Mouse (Mus musculus) limb, embryonic 12.5 days (tissue): Measurements from ENCODE around the gene Ttc13. TPM values are rescaled to one million over a fixed set of nuclear protein-coding genes. Genes with fewer than 3 reads are reported as not detected.

Experiments
- ATAC-seq: fragments of 200-750 bp; cut with Nextera tagmentation; 2 replicates; pipeline ENCODE4 v1.8.0; 2017; ENCODE audit warnings: low read depth, moderate TSS enrichment; ENCODE audit not compliant: insufficient number of reproducible peaks, insufficient read depth, low FRiP score, low TSS enrichment
- H3K27ac ChIP-seq: fragments of 300-500 bp; sonication (generic); 2 replicates; pipeline ENCODE4 v1.5.1; 2016; ENCODE audit warnings: mild to moderate bottlenecking, moderate library complexity
- H3K27me3 ChIP-seq: fragments of 300-500 bp; sonication (generic); 2 replicates; pipeline ENCODE4 v1.6.1; 2016; ENCODE audit warnings: mild to moderate bottlenecking, moderate library complexity
- H3K36me3 ChIP-seq: fragments of 300-500 bp; sonication (generic); 2 replicates; pipeline ENCODE4 v1.6.1; 2016; ENCODE audit warnings: mild to moderate bottlenecking, moderate library complexity
- H3K4me1 ChIP-seq: fragments of 300-500 bp; sonication (generic); replicated peaks from 2 replicates; pipeline ENCODE4 v1.6.1; 2016
- H3K4me2 ChIP-seq: fragments of 300-500 bp; sonication (generic); 2 replicates; pipeline ENCODE4 v1.6.1; 2016; ENCODE audit warnings: mild to moderate bottlenecking, moderate library complexity
- H3K4me3 ChIP-seq: fragments of 300-500 bp; sonication (generic); replicated peaks from 2 replicates; pipeline ENCODE4 v1.5.1; 2016; ENCODE audit warnings: mild to moderate bottlenecking
- H3K9ac ChIP-seq: fragments of 300-500 bp; sonication (generic); replicated peaks from 2 replicates; pipeline ENCODE4 v1.6.1; 2016; ENCODE audit warnings: mild to moderate bottlenecking, moderate library complexity
- H3K9me3 ChIP-seq: fragments of 300-500 bp; sonication (generic); 2 replicates; pipeline ENCODE4 v1.6.1; 2016; ENCODE audit warnings: mild to moderate bottlenecking, moderate library complexity
- WGBS: fragments of 180-500 bp; shearing (Covaris S2); methylation state at CpG from one replicate; pipeline ENCODE4 v1.1.7; 2016; 5-methylcytosine and 5-hydroxymethylcytosine counted together
- polyA plus RNA-seq: library from polyadenylated mRNA; unstranded; fragments of >200 nt; fragmentation: Nextera tagmentation; extraction: Ambion mirVana; gene quantifications from 2 replicates; pipeline ENCODE4 v1.2.1, GENCODE M21; 2016

The Ttc13 gene
- polyA plus RNA-seq, 1 experiment from 2014 or later, result 52.0 TPM

DNA sequence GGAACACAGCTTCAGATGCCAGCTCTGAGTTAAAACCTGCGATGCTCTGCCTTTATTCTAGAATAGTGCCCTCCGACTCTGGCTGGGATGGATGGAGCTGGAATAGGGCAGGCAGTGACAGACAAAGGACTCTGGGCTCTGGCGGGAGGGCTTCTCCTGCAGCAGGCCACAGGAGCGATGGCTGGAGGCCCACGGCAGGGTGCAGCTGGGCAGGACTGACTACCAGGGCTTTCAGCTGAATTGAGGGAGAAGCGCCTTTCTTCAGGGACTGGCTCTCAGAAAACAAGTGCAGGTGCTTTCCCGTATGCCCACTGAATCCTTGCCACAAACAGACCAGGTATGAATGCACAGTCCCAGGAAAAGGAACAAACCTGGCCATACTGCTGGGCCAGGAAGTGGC is 44.7 kb downstream of the Ttc13 start:
- Histone ChIP-seq H3K4me1 (no peaks in the 10 kb centered on the region), H3K36me3 (peaks cover 87% of the 10 kb centered on the region), H3K4me2 (no peak overlapping the region), H3K27me3 (no peaks in the 10 kb centered on the region), H3K9me3 (no peaks in the 10 kb centered on the region), H3K27ac (peak overlapping the region; percentile 74; the same call in 1 of the 2 replicates), H3K4me3 (no peak overlapping the region), H3K9ac (0 out of 2 replicates have a peak overlapping the region, but pooled peaks have one; percentile 13)
- 90% methylated on average over 7 of the region's 7 CpGs for WGBS
- ATAC-seq, result no peak

DNA sequence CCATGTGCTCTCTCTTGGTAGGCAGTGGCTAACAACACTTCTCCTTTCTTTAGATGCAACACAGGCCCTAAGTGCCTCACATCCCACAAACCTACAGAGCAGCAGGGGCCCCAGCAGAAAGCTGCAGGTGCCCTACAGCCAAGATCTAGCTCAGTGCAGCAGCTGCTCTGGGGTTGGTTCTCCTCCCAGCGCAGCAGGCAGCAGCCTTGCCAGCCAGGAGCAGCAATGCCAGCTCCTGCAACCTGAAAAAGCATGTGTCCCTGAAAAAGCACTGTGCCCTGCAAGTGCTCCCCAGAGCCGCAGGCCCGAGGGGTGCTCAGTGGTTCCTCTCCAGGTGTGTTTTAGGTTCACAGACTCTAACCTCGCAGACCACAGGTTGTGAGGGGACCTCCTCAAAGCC is 45.1 kb downstream of the Ttc13 start:
- H3K9ac ChIP-seq, result 0 out of 2 replicates have a peak overlapping the region, but pooled peaks have one; percentile 13
- H3K27ac ChIP-seq, result peak overlapping the region; percentile 74; the same call in 1 of the 2 replicates
- H3K36me3 ChIP-seq, result peaks cover 87% of the 10 kb centered on the region

DNA sequence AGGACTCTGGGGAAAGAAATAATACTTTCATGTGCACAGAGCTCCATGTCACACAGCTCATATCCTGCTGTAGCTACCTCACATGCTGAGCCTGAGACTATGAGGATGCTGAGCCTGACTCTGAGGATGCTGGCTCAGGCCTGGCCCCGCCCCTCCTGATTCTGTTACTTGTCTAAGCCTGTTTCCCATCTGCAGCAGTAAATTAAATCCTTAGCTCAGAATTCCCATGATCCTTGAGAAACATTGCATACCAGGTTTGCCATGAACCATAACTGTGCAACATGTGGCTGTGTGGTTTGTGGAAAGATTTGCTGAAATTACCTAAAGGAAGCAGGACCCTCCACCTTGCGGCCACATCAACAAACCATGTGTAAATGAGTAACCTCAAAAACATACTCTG is 49.4 kb downstream of the Ttc13 start:
- no peak overlapping the region for H3K4me2 ChIP-seq
- no peaks in the 10 kb centered on the region for H3K4me1 ChIP-seq
- H3K27me3 ChIP-seq, result no peaks in the 10 kb centered on the region
- no peak overlapping the region for H3K9ac ChIP-seq
- no peak for ATAC-seq
- peaks cover 62% of the 10 kb centered on the region for H3K36me3 ChIP-seq
- no peak overlapping the region for H3K4me3 ChIP-seq
- 80% methylated on average over 2 of the region's 2 CpGs for WGBS
- no peak overlapping the region for H3K27ac ChIP-seq
- no peaks in the 10 kb centered on the region for H3K9me3 ChIP-seq

More for the DNA sequence above, 45.1 kb downstream of the Ttc13 start:
- Histone ChIP-seq H3K4me2 (no peak overlapping the region), H3K27me3 (no peaks in the 10 kb centered on the region), H3K4me1 (no peaks in the 10 kb centered on the region), H3K4me3 (no peak overlapping the region), H3K9me3 (no peaks in the 10 kb centered on the region)
- 96% methylated on average over 4 of the region's 4 CpGs for WGBS
- no peak for ATAC-seq

DNA sequence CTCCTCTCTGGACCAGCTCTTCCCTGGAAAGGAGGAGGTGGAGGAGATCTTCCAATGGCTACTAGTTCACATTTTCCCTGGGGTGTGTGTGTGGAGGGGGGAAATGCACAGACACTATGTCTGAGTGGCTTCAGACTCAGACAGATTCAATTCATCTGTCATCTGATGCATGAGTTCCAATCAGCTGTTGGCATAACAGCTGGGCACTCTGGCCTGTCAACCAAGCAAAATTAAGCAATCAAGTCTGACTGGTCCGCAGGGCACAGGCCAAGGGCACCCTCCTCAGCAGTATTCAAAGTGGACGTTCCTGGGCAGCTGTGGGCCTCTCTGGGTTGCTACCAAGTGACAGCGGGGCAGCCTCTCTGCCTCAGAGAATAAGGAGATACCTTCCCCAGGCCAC is 53.0 kb downstream of the Ttc13 start:
- Histone ChIP-seq H3K9me3 (no peaks in the 10 kb centered on the region), H3K4me3 (no peak overlapping the region), H3K4me2 (no peak overlapping the region), H3K4me1 (peaks cover 2% of the 10 kb centered on the region; the same call in 1 of the 2 replicates), H3K9ac (no peak overlapping the region), H3K27me3 (no peaks in the 10 kb centered on the region), H3K36me3 (peaks cover 31% of the 10 kb centered on the region), H3K27ac (no peak overlapping the region)
- no peak for ATAC-seq
- 81% methylated on average over 3 of the region's 3 CpGs for WGBS

DNA sequence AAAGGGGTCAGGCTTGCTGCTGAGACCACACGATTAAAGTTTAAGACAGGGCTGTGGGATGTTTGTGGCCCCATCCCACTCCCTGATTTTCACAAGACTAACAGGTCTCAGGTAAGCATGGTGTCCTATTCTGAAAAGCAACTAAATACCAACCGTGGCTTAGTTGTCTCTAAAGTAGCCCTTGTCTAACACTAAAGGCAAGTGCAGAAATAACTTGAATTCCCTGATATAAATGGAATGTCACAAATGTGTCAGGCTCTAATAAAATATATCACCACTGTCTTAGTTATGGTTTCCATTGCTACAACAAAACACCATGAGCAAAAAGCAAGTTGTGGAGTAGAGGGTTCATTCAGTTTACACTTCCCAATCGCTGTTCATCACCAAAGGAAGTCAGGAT is 57.4 kb downstream of the Ttc13 start:
- Histone ChIP-seq H3K9me3 (no peaks in the 10 kb centered on the region), H3K27me3 (no peaks in the 10 kb centered on the region), H3K27ac (no peak overlapping the region), H3K4me3 (no peak overlapping the region), H3K9ac (no peak overlapping the region), H3K36me3 (peaks cover 2% of the 10 kb centered on the region; the same call in 1 of the 2 replicates), H3K4me1 (peaks cover 33% of the 10 kb centered on the region), H3K4me2 (no peak overlapping the region)
- 84% methylated on average over 3 of the region's 3 CpGs for WGBS
- ATAC-seq, result no peak

DNA sequence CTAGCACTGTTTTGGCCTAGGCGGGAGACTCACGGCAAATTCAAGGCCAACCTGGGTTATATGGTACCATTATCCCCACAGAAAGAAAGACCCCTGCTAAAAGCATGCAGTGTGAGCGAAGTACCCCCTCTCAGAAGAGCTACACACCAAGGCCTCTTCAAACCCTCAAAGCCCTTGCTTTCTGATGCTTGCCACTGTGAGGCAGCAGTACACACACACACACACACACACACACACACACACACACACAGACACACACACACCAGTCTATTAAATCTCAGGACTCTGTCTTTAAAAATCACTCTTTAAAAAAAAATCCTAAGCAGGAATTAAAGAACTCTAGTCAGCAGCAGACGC is 57.9 kb downstream of the Ttc13 start:
- H3K4me1 ChIP-seq, result peaks cover 37% of the 10 kb centered on the region
- H3K27ac ChIP-seq, result peak overlapping the region; percentile 87
- peak overlapping the region; percentile 93 for H3K9ac ChIP-seq

DNA sequence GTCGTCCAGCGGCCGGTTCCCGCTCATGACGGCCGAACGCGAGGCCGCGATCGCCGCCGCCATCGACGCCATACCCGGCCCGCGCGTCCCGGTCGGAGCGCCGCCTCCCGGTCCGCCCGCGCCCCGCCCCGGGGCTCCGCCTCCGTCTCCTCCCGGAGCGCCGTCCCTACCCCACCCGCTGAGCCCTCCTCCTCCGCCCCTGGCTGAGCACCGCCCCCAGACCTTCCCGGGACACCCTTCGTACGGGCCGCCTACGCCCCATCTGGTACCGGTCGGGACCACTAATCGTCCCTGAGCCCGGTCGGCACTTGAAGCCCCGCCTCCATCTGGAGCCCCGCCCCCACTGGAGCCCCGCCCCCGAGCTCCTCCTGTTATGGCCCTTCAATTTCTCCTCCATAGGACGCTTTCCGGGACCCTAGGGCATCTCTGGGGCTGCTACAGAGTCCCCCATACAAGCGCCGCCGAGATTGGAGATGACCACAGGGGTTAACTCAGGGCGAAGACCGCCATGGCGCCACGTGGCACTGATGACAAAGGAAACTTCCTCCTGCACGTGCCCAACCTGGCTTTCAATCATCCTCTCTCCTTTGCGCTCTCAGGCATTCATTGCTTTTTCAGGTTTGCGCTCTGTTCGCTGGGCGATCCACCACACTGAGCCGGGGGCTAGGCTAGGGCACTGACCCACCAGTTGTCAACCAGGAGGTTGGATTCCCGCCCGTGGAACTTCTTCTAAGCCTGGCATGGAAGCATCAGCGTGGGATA is 58.5 kb downstream of the Ttc13 start, which contains the start of gene 2310022B05Rik:
Gene 2310022B05Rik, minus strand, starts transcription at position 258 of the 762 bp plus-strand sequence.
- WGBS, result 1% methylated on average over 69 of the region's 69 CpGs
- Histone ChIP-seq H3K4me1 (peaks cover 41% of the 10 kb centered on the region), H3K9me3 (no peaks in the 10 kb centered on the region), H3K27ac (peak within 1 kb of the TSS; percentile 87), H3K9ac (peak within 1 kb of the TSS; percentile 93), H3K27me3 (no peaks in the 10 kb centered on the region), H3K4me3 (peak within 1 kb of the TSS; percentile 89), H3K4me2 (peak within 1 kb of the TSS; percentile 84), H3K36me3 (peaks cover 6% of the 10 kb centered on the region; the same call in 1 of the 2 replicates)
- peak; percentile 95 for ATAC-seq

More for the DNA sequence above, 57.9 kb downstream of the Ttc13 start:
- WGBS, result 53% methylated on average over 4 of the region's 4 CpGs
- Histone ChIP-seq H3K27me3 (no peaks in the 10 kb centered on the region), H3K36me3 (peaks cover 6% of the 10 kb centered on the region; the same call in 1 of the 2 replicates), H3K4me3 (peak overlapping the region; percentile 89), H3K9me3 (no peaks in the 10 kb centered on the region), H3K4me2 (peak overlapping the region; percentile 84)
- ATAC-seq, result no peak

DNA sequence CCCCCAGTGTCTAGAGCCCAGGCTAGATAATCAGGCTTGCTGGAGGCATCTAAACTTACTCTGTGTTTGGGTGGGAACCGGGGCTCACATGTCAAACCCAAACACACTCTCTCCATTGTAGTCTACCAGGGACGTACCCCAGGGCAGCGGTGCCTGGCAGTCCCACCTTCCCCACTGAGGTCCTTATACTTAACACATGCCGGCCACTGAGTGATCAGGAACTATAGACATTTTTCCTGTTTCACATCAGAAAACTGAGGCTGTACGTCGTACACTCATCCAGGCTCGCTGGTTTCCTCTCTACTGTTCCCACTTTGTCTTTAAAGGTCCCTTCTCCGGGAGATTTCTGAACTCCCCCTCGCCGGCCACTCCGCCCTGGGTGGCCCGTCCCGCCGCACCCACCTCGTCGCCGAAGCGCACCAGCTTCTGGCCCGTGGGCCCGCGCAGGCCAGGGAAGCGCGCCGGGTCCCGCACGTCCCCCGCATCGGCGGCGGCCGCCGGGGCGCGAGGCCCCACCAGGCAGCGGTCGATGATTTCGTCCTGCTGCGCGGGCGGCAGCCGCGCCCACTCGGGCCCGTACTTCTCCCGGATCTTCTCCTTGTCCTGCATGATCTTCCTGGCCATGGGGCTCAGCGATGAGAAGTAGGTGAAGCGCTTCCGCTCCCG is 59.2 kb downstream of the Ttc13 start:
- Histone ChIP-seq H3K27ac (peak overlapping the region; percentile 87), H3K9ac (peak overlapping the region; percentile 93), H3K27me3 (no peaks in the 10 kb centered on the region), H3K36me3 (peaks cover 6% of the 10 kb centered on the region; the same call in 1 of the 2 replicates), H3K4me1 (peaks cover 42% of the 10 kb centered on the region), H3K4me2 (peak overlapping the region; percentile 84), H3K4me3 (peak overlapping the region; percentile 89), H3K9me3 (no peaks in the 10 kb centered on the region)
- ATAC-seq, result no peak
- under 1% methylated on average over 49 of the region's 49 CpGs for WGBS

DNA sequence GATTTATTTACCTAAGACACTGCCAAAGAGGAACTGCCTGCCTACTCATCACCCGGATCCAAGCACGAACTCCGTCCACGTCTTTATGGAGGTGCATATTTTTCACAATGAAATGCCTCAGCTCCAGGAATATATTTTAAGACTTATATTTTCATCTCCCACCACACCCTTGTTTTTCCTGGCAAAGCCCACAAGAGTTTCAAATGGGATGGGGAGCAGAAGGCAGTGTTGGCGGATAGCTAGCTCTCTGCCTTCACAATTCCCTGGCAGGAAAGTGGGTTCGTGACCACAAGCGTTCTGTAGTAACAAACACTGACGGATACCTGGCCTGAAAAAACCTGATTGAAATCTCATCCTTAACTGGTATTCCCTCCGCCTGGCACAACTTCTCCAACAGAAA is 60.0 kb downstream of the Ttc13 start:
- 47% methylated on average over 9 of the region's 9 CpGs for WGBS
- ATAC-seq, result no peak
- H3K4me2 ChIP-seq, result peak overlapping the region; percentile 84
- H3K27me3 ChIP-seq, result no peaks in the 10 kb centered on the region
- H3K4me3 ChIP-seq, result peak overlapping the region; percentile 89
- peaks cover 13% of the 10 kb centered on the region; the same call in 1 of the 2 replicates for H3K36me3 ChIP-seq
- no peaks in the 10 kb centered on the region for H3K9me3 ChIP-seq
- peaks cover 42% of the 10 kb centered on the region for H3K4me1 ChIP-seq
- H3K27ac ChIP-seq, result peak overlapping the region; percentile 87; the same call in 1 of the 2 replicates
- H3K9ac ChIP-seq, result peak overlapping the region; percentile 93

DNA sequence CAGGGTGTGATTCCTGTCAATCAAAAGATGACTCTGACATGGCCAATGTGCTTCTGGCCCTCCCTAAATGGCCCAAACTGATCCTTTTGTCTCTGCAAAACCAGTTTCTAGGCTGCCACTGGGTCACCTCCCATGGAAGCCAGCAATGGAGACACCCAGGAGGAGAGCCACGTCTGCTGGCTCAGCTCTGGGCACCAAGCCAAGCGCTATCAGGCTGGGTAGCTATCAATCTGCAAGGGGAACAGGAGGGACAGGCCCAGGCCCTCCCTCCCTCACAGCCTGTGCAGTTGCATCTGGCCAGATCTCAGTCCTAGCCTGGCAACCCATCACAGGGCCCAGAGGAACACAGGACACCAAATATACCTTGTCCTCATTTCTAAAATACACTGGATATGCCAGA is 63.4 kb downstream of the Ttc13 start:
- Histone ChIP-seq H3K4me1 (peaks cover 63% of the 10 kb centered on the region), H3K4me2 (no peak overlapping the region), H3K4me3 (no peak overlapping the region), H3K27ac (no peak overlapping the region), H3K27me3 (no peaks in the 10 kb centered on the region), H3K9ac (no peak overlapping the region), H3K36me3 (peaks cover 29% of the 10 kb centered on the region; the same call in 1 of the 2 replicates), H3K9me3 (no peaks in the 10 kb centered on the region)
- 58% methylated on average over 2 of the region's 2 CpGs for WGBS
- ATAC-seq, result no peak

DNA sequence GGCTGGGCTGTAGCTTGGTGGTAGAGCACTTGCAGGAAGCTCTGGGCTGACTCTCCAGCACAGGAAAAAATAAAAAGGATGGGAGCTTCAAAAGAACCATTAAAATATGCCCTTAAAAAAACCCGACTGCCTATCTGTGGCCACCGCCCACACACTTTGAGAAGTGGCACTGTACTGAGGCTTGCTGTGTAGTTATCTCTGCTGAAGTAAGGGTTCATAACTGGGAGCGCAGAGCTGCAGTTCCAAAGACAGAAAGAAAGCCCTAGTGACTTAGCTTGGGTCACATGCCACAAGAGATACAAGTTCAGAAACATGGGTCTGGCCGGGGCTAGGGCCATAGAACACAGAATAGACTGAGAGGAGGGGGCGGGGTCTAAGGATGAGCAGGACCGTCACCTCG is 63.8 kb downstream of the Ttc13 start:
- H3K27me3 ChIP-seq, result no peaks in the 10 kb centered on the region
- peaks cover 68% of the 10 kb centered on the region for H3K4me1 ChIP-seq
- no peak overlapping the region for H3K9ac ChIP-seq
- ATAC-seq, result no peak
- no peak overlapping the region for H3K27ac ChIP-seq
- H3K9me3 ChIP-seq, result no peaks in the 10 kb centered on the region
- H3K36me3 ChIP-seq, result peaks cover 30% of the 10 kb centered on the region; the same call in 1 of the 2 replicates
- 92% methylated on average over 7 of the region's 7 CpGs for WGBS
- H3K4me3 ChIP-seq, result no peak overlapping the region
- H3K4me2 ChIP-seq, result no peak overlapping the region
